Mouse (Mus musculus) large intestine, adult 2 months (tissue): ENCODE results near the gene Hist1h1t. TPM values are rescaled to one million over a fixed set of nuclear protein-coding genes. Genes with fewer than 3 reads are reported as not detected.
"Not testable (repeated sequence)": the region's sequence is repeated elsewhere in the genome, so short reads cannot be mapped to it uniquely, and the experiment has no call there.

Source experiments
- DNase-seq: peaks from one replicate; pipeline ENCODE4 v3.0.0-alpha.2; 2012; ENCODE audit warnings: low read depth, low spot score
- WGBS: fragments of 180-500 bp; shearing (Covaris S2); methylation state at CpG from one replicate; pipeline ENCODE4 v1.1.7; 2018; 5-methylcytosine and 5-hydroxymethylcytosine counted together
- polyA plus RNA-seq: library from polyadenylated mRNA; depleted of rRNA; stranded (reverse); fragments of >200 nt; gene quantifications from 2 replicates; pipeline ENCODE4 v1.2.3, GENCODE M21; 2012

The Hist1h1t gene
- polyA plus RNA-seq, 1 experiment = not detected

- WGBS = under 1% methylated on average over 22 of the region's 22 CpGs
- peak; percentile 95 for DNase-seq
Observed at GRCm38 (mm10) chr13:23698300-23698693, 2.7 kb downstream of the Hist1h1t start, which contains the start of gene Hist1h4c. Gene Hist1h4c (minus strand): TSS chr13:23698454.

DNA sequence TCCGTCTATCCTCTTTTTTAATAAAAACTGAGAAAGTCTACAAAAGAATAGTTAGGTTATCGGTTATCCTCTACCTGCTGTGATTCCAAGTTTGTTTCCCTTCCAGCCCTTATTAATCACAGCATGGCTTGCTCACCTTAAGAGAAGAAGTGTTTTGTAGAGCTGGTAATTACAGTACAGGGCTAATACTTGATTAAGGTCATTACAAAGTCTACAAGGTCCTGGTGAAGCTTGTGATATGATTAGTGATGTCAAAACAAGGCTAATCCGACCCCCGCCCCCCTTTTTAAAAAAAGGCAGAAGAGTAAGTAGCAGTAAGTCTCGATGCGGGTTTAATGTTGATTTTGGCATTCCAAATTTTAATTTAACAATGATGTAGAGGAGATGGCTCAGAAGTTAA is 3.4 kb downstream of the Hist1h1t start:
- DNase-seq = no peak
- 65% methylated on average over 6 of the region's 6 CpGs for WGBS

- 67% methylated on average over 3 of the region's 3 CpGs for WGBS
- no peak for DNase-seq
Observed at GRCm38 (mm10) chr13:23699767-23700166, 4.2 kb downstream of the Hist1h1t start.

DNA sequence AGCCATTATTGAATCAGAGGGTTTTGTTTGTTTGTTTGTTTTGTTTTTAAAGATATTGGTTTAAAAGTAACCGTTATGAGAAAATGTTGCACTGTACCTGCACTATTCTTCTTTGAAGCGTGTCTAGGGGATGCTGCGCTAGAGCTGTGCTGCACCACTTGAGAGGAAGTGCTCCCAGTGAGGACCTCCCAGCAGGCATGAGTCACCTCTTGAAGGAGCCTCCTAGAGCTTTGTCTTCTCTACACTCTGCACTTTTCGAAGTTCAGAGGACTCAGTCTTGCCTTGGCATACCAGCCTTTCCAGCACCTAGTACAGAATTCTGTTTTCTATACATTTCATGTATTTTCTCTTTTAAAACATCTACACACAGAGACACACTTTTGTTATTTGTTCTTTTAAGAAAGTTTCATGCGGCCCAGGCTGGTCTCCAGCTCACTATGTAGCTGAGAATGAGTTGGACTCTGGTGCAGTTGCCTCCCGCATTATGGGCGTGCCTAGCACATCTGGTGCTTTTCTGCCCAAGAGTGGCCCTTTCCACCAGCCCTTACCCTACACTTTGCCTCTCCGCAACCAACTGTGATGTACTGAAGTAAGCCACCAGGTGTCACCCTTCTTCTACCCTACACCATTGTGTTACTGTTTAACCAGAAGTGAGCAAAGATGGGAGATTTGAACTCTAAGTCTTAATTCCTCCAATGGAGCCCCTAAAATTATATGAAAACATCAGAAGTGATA is 5.3 kb downstream of the Hist1h1t start:
- peak; percentile 63 for DNase-seq
- WGBS = 20% methylated on average over 8 of the region's 8 CpGs

DNA sequence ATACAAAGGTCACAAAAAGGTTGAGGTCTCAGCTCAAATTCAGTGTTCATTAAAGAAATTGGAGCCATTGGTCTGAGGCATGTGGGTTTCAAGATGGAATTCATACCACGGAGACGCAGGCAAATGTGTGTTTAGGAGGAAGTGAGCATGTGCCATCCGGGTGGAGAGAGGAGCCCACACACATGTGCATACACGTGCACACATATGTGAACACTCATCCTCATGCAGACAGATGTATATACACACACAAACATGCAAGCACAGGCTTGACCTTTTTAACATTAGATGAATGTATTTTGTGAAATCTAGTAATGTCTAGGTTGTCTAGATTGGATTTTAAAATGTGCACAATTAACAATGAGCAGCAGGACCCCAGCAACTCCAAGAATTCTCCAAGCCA is 6.6 kb downstream of the Hist1h1t start:
- DNase-seq = no peak
- WGBS = 70% methylated on average over 4 of the region's 4 CpGs

GRCm38 (mm10) chr13:23702801-23703200 is 7.2 kb downstream of the Hist1h1t start:
- DNase-seq = not testable (repeated sequence)
- 46% methylated on average over 2 of the region's 2 CpGs for WGBS

DNA sequence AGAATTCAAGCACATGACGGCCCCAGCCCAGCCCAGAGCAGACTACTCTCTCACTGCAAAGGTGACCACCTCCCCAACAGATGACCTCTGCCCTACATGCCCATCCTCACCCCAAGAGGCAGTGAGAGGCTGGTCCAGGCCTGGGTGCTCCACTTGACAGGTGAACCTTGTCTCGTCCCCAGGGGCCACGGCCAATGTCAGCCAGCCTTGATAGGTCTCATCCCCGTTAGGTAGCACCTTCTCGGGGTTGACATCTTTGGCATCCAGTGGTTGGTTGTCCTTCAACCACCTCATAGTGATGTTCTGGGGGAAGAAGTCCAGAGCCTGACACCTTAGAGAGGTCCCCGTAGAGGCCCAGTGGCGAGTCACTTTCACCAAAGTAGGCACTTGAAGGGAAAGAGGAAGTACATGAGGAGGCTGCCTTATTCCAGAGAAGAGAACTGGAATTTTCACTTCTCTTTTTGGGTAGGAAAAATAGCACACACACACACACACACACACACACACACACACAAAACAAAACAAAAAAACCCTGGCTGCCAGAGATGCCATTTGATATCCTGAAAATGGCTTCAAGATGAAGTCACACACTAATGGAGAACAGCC is 10.2 kb downstream of the Hist1h1t start:
- no peak for DNase-seq
- WGBS = 91% methylated on average over 7 of the region's 7 CpGs

DNA sequence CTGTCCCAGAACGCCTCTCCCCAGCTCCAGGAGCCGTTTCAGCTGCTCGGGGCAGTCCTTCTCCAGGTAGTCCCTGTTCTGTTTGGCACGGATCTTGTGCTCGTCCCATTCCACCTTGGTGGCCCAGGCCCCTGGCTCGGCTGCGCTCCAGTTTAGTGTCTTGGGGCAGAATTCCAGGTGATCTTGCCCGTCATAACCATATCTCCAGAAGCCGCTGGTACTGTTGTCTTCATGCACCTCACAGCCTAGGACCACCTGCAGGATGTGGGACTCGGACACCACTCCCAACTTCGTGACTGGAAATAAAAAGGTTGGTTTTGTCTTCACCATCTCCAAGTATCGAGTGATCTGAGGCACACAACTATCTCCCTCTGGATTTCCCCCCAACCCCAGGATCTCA is 11.2 kb downstream of the Hist1h1t start:
- 96% methylated on average over 12 of the region's 12 CpGs for WGBS
- DNase-seq = no peak

- no peak for DNase-seq
- 89% methylated on average over 4 of the region's 4 CpGs for WGBS
Observed at GRCm38 (mm10) chr13:23708041-23708440, 12.4 kb downstream of the Hist1h1t start.

DNA sequence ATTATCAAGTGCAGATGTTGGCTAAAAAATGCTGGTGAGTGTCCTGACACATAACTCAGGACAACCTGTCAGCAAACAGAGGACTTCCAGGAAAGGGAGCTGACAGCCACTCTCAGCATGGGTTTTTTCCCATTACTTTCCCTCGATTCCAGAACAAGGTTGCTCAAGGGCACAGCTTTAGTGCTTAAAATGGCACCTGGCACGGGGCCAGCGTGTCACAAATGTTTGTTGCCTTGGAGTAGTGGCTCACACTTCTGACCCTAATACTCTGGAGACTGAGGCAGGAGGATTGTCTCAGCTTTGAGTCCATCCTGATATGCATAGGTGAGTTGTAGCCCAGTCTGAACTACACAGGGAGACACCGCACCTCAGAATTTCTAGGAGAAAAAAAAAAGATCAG is 13.0 kb downstream of the Hist1h1t start:
- 44% methylated on average over 4 of the region's 4 CpGs for WGBS
- DNase-seq = no peak

- WGBS = 13% methylated on average over 15 of the region's 15 CpGs
- DNase-seq = no peak
Observed at GRCm38 (mm10) chr13:23709714-23710373, 14.2 kb downstream of the Hist1h1t start.

DNA sequence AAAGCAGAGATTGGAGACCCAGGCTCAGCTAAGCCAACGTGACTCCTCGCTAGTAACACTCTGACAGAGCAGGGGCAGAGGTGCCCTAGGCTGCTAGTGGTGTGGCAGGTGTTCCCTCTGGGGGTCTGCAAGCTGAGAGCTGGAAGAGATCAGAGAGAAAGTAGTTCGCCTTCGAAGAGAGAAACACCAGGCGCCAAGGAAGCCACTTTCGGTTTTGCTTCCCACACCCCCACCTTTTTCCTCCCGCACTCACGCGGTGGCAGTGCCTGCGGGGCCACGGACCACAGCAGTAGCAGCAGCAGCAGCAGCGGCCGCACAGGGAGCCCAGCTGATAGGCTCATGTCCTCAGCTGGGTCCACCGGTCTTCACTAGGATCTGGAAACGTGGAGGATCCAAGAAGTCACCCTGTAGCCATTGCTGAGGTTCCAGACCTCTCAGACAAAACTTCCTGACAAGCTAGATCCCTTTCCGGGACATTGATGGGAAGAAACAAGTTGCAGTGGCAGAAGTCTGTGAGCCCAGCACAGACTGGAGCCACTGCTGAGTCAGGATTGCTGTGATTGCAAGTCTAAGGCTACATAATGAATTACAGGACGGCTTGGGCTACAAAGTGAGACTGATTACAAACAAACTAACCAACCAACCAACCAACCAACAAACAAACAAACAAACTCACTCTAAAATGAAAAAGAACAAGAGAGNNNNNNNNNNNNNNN is 14.9 kb downstream of the Hist1h1t start, which contains the start of gene Hfe:
TSS of gene Hfe (minus strand) at position 481 of the 716 bp plus-strand sequence.
- 2% methylated on average over 17 of the region's 17 CpGs for WGBS
- DNase-seq = no peak

- WGBS = 78% methylated on average over 5 of the region's 5 CpGs
Observed at GRCm38 (mm10) chr13:23716261-23717042, 20.8 kb downstream of the Hist1h1t start.

GRCm38 (mm10) chr13:23717176-23717575 is 21.6 kb downstream of the Hist1h1t start:
- DNase-seq = no peak
- WGBS = 70% methylated on average over 11 of the region's 11 CpGs

More at GRCm38 (mm10) chr13:23716261-23717042, 20.8 kb downstream of the Hist1h1t start:
- no peak for DNase-seq

- not testable (repeated sequence) for DNase-seq
- 24% methylated on average over 2 of the region's 2 CpGs for WGBS
Observed at GRCm38 (mm10) chr13:23717593-23718245, 22.1 kb downstream of the Hist1h1t start.

GRCm38 (mm10) chr13:23724239-23724638 is 28.6 kb downstream of the Hist1h1t start:
- no peak for DNase-seq
- WGBS = 91% methylated on average over 4 of the region's 4 CpGs

DNA sequence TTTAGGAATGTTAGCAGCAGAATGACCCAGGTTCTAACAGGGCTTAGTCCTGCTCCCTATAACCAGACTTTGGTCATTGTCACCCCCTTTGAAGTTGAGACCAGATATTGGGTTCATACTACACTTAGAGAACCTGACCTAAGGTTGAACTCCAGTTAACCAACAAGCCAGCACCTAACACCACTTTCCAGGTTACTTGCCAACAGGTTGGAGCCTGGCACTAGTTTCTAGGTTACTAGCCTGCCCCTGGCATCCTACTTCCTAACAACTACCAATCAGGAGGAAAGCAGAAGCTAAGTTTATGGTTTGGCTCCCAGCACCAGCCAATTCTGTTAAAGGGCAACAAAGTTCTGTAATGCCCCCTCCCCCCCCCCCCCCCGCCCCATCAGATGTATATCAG is 29.6 kb downstream of the Hist1h1t start:
- 38% methylated on average over 1 of the region's 1 CpGs for WGBS
- no peak for DNase-seq

DNA sequence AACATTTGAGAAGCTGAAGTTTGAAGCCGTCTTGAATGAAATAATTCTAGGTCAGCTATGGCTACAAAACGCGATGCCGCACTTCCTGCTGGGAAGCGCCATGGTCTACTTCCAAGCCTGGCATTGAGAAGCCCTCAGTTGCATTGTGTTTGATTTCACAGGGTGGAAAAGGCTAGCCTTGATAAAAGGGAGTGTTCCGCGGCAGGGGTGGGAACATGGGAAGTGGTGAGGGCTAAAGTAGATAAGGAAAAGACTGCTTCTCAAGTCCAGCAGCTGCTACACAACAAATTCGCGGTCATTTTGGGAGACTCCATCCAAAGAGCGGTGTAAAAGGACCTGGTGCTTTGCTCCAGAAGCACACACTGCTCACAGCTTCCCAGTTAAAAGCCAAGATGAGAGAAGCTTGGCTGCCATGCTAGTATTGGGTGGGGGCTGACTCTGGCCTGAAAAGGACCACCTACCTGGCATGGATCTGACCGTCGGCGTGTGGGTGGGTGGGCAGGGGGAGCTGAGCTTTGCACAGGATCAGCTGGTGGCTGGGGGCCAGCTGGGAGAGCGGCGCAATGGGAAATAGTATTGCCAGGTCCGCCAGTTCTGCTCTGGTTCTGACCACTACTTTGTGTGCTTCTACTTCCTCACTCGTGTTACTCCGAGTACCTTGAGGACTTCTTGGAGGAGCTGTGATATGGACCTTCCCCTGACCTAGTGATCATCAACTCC is 33.0 kb downstream of the Hist1h1t start:
- DNase-seq = no peak
- 88% methylated on average over 18 of the region's 18 CpGs for WGBS
